Mouse (Mus musculus) C2C12 (cell line): ENCODE results near the gene Cttnbp2nl.

ENCODE experiments used
- CEBPB ChIP-seq: IDR thresholded peaks from one replicate; pipeline ENCODE4 v1.6.1; 2011; ENCODE audit warnings: low read depth, mild to moderate bottlenecking, control low read depth, moderate library complexity
- CTCF ChIP-seq: IDR thresholded peaks from one replicate; pipeline ENCODE4 v1.5.1; 2011; ENCODE audit not compliant: control insufficient read depth, insufficient read depth, insufficient read length

GRCm38 (mm10) chr3:105023371-105024005 is 29.5 kb downstream of the Cttnbp2nl start:
- TF ChIP-seq CTCF (no peak), CEBPB (no peak)
